In genomic region chr5:34885250-34885649, GRCm38 (mm10) we compare ENCODE assay signal across 16 mouse cellular contexts. TPM values are rescaled to one million over a fixed set of nuclear protein-coding genes. Genes with fewer than 3 reads are reported as not detected.
DNase-seq lines count a peak whose midpoint lies in the region; ATAC-seq and TF ChIP-seq lines count a peak whose summit lies in the region.
"Had no signal": no experiment of that assay in that cellular context is flagged by ENCODE, and none has a peak within 500 bp of the region (broad histone marks: within the 10 kb centered on the region; RNA-seq: fewer than 3 reads in every experiment).

No protein-coding gene starts in this region.

- no peak overlapping the region for H3K9ac ChIP-seq in heart, adult 2 months (ENCODE audit: low read depth, low read length)
- H3K9ac ChIP-seq in MEL (ENCODE audit: control insufficient read depth, low read depth, low read length, poor library complexity, severe bottlenecking): no peak overlapping the region
- no peak overlapping the region for H3K9ac ChIP-seq in lung, postnatal 0 days (replicated peaks; ENCODE audit: low read depth)
- H3K9ac ChIP-seq: embryonic facial prominence, embryonic 13.5 days; intestine, embryonic 15.5 days had no signal

- no peaks in the 10 kb centered on the region for H3K27me3 ChIP-seq in heart, adult 2 months (ENCODE audit: control insufficient read depth, insufficient read depth, low read length)
- H3K27me3 ChIP-seq in MEL (ENCODE audit: control insufficient read depth in 1 of 2, insufficient read depth in 2 of 2, low read length in 2 of 2): no peaks in the 10 kb centered on the region
- H3K27me3 ChIP-seq in lung, postnatal 0 days (replicated peaks; ENCODE audit: insufficient read depth, low read length): no peaks in the 10 kb centered on the region
- no peaks in the 10 kb centered on the region for H3K27me3 ChIP-seq in forebrain, embryonic 10.5 days (ENCODE audit: poor library complexity, severe bottlenecking)
- H3K27me3 ChIP-seq: embryonic facial prominence, embryonic 13.5 days; intestine, embryonic 15.5 days had no signal

- intact Hi-C loops in heart, adult 2 months (cut with DNase I): no loop called here
- intact Hi-C loops in heart, postnatal 25 days (cut with DNase I): no loop called here

- no peak for DNase-seq in heart, adult 2 months
- DNase-seq in heart, postnatal 25 days (ENCODE audit: low spot score): no peak
- DNase-seq in lung, adult 2 months: no peak
- no peak for DNase-seq in lung, postnatal 14 days
- no peak for DNase-seq in MEL (ENCODE audit: low read depth, low spot score)
- DNase-seq in lung, postnatal 0 days (ENCODE audit: low spot score): peak; percentile 27
- DNase-seq in forebrain, embryonic 10.5 days (ENCODE audit: extremely low spot score, low spot score): no peak
- DNase-seq in cerebellum, postnatal 4 days (ENCODE audit: low spot score in 2 of 2): no peak
- DNase-seq: adrenal gland, postnatal 25 days; cerebellum, adult 9-10 months; gastrocnemius, postnatal 10 days; kidney, postnatal 4 days had no signal

- no peaks in the 10 kb centered on the region for H3K4me1 ChIP-seq in heart, adult 2 months (ENCODE audit: control insufficient read depth, insufficient read depth, low read length)
- no peaks in the 10 kb centered on the region for H3K4me1 ChIP-seq in lung, adult 2 months (ENCODE audit: control insufficient read depth, insufficient read depth, low read length)
- H3K4me1 ChIP-seq in MEL (ENCODE audit: control insufficient read depth in 1 of 2, insufficient read depth in 2 of 2, low read length in 2 of 2): peaks cover 12 to 15% of the 10 kb centered on the region in 2 experiments
- H3K4me1 ChIP-seq in lung, postnatal 0 days (ENCODE audit: insufficient read depth, low read depth, low read length): no peaks in the 10 kb centered on the region
- no peaks in the 10 kb centered on the region for H3K4me1 ChIP-seq in forebrain, embryonic 10.5 days
- H3K4me1 ChIP-seq: embryonic facial prominence, embryonic 13.5 days; intestine, embryonic 15.5 days had no signal

- 89% methylated on average over 3 of the region's 3 CpGs for WGBS in heart, adult 2 months
- 66% methylated on average over 3 of the region's 3 CpGs for WGBS in lung, adult 2 months
- 82% methylated on average over 3 of the region's 3 CpGs for WGBS in lung, postnatal 0 days
- 88% methylated on average over 3 of the region's 3 CpGs for WGBS in forebrain, embryonic 10.5 days

- H3K4me3 ChIP-seq in heart, adult 2 months: no peak overlapping the region
- no peak overlapping the region for H3K4me3 ChIP-seq in lung, adult 2 months (replicated peaks; ENCODE audit: extremely low read depth, low read depth, low read length)
- H3K4me3 ChIP-seq in MEL (ENCODE audit: control insufficient read depth in 1 of 2, insufficient read depth in 1 of 2, low read depth in 2 of 2, low read length in 2 of 2): no peak overlapping the region
- no peak overlapping the region for H3K4me3 ChIP-seq in lung, postnatal 0 days (ENCODE audit: low read depth, low read length)
- no peak overlapping the region for H3K4me3 ChIP-seq in forebrain, embryonic 10.5 days
- H3K4me3 ChIP-seq: embryonic facial prominence, embryonic 13.5 days; intestine, embryonic 15.5 days had no signal

- no peaks in the 10 kb centered on the region for H3K79me2 ChIP-seq in heart, adult 2 months (replicated peaks; ENCODE audit: control insufficient read depth, insufficient read depth, low read length)
- no peaks in the 10 kb centered on the region for H3K79me2 ChIP-seq in MEL (ENCODE audit: control insufficient read depth, insufficient read depth, low read length, poor library complexity)

- H3K27ac ChIP-seq in heart, adult 2 months: no peak overlapping the region
- no peak overlapping the region for H3K27ac ChIP-seq in MEL (ENCODE audit: control insufficient read depth, low read depth, low read length)
- H3K27ac ChIP-seq in lung, postnatal 0 days (ENCODE audit: low read length): no peak overlapping the region
- H3K27ac ChIP-seq in forebrain, embryonic 10.5 days: no peak overlapping the region
- H3K27ac ChIP-seq: embryonic facial prominence, embryonic 13.5 days; intestine, embryonic 15.5 days; macrophage had no signal

- H3K36me3 ChIP-seq in heart, adult 2 months (ENCODE audit: control insufficient read depth, insufficient read depth, low read length): no peaks in the 10 kb centered on the region
- peaks cover 22 to 44% of the 10 kb centered on the region in 2 experiments for H3K36me3 ChIP-seq in MEL (ENCODE audit: control insufficient read depth in 1 of 2, insufficient read depth in 2 of 2, low read length in 2 of 2)
- H3K36me3 ChIP-seq in lung, postnatal 0 days (ENCODE audit: insufficient read depth, low read length): 0 out of 2 replicates have a peak, but pooled peaks cover 4% of the 10 kb centered on the region
- peaks cover 86% of the 10 kb centered on the region for H3K36me3 ChIP-seq in forebrain, embryonic 10.5 days (replicated peaks)

- no peak overlapping the region for H3K4me2 ChIP-seq in lung, postnatal 0 days (replicated peaks; ENCODE audit: low read depth, low read length)
- H3K4me2 ChIP-seq: embryonic facial prominence, embryonic 13.5 days; intestine, embryonic 15.5 days had no signal

- no peak for TF ChIP-seq EP300 in heart, adult 2 months (IDR thresholded peaks at IDR 0.05; ENCODE audit: insufficient read depth, low read depth, low read length)
- TF ChIP-seq EP300 in MEL (IDR thresholded peaks at IDR 0.05; ENCODE audit: low read depth in 1 of 2, low read length in 2 of 2): no peak
- no peak for TF ChIP-seq EP300 in lung, postnatal 0 days (IDR thresholded peaks at IDR 0.05)

- peak; percentile 42 for TF ChIP-seq CTCF in heart, adult 2 months (IDR thresholded peaks at IDR 0.05)
- TF ChIP-seq CTCF in lung, adult 2 months (IDR thresholded peaks at IDR 0.05; ENCODE audit: insufficient read depth, low read length): peak; percentile 61
- peak; percentile 38 to 60 (median 42) for TF ChIP-seq CTCF in MEL (IDR thresholded peaks at IDR 0.05 in 2 of 3, conservative IDR thresholded peaks at IDR 0.05 in 1 of 3; ENCODE audit: control insufficient read depth in 1 of 3, insufficient read depth in 1 of 3, low read depth in 2 of 3, low read length in 3 of 3, poor library complexity in 1 of 3, severe bottlenecking in 1 of 3)
- TF ChIP-seq CTCF in lung, postnatal 0 days (IDR thresholded peaks at IDR 0.05): peak; percentile 65

- TF ChIP-seq POLR2A in heart, adult 2 months (IDR thresholded peaks at IDR 0.05; ENCODE audit: insufficient read depth, low read depth, low read length): no peak
- TF ChIP-seq POLR2A in lung, adult 2 months (IDR thresholded peaks at IDR 0.05; ENCODE audit: borderline replicate concordance, extremely low read depth, low read depth, low read length): no peak
- no peak for TF ChIP-seq POLR2A in MEL (IDR thresholded peaks at IDR 0.05; ENCODE audit: control insufficient read depth in 1 of 2, insufficient read depth in 1 of 2, low read depth in 1 of 2, low read length in 2 of 2, poor library complexity in 1 of 2)

- ATAC-seq in lung, postnatal 0 days: peak; percentile 37; the same call in 1 of the 2 replicates
- ATAC-seq: forebrain, embryonic 14.5 days; intestine, embryonic 15.5 days had no signal

- no peak for TF ChIP-seq RAD21 in MEL (IDR thresholded peaks at IDR 0.05; ENCODE audit: low read depth, low read length)

- H3K9me3 ChIP-seq in MEL (replicated peaks; ENCODE audit: insufficient read depth, low read length): no peaks in the 10 kb centered on the region
- no peaks in the 10 kb centered on the region for H3K9me3 ChIP-seq in lung, postnatal 0 days (ENCODE audit: low read length)
- no peaks in the 10 kb centered on the region for H3K9me3 ChIP-seq in forebrain, embryonic 10.5 days
- H3K9me3 ChIP-seq: embryonic facial prominence, embryonic 13.5 days; intestine, embryonic 15.5 days had no signal

TF ChIP-seq in MEL, 35 proteins besides CTCF, POLR2A, EP300 and RAD21:
- no peak for TF ChIP-seq SIN3A (IDR thresholded peaks at IDR 0.05; ENCODE audit: low read length)
- no peak for TF ChIP-seq E2F4 (IDR thresholded peaks at IDR 0.05; ENCODE audit: borderline replicate concordance, low read depth, low read length)
- TF ChIP-seq ELF1 (IDR thresholded peaks at IDR 0.05; ENCODE audit: low read depth, low read length): no peak
- no peak for TF ChIP-seq GABPA (IDR thresholded peaks at IDR 0.05; ENCODE audit: low read depth, low read length)
- TF ChIP-seq TAL1 (IDR thresholded peaks at IDR 0.05; ENCODE audit: low read length): no peak
- TF ChIP-seq CHD1 (IDR thresholded peaks at IDR 0.05; ENCODE audit: low read depth, low read length): no peak
- no peak for TF ChIP-seq ZNF384 (IDR thresholded peaks at IDR 0.05; ENCODE audit: low read depth, low read length)
- TF ChIP-seq RCOR1 (IDR thresholded peaks at IDR 0.05; ENCODE audit: low read depth, low read length): no peak
- TF ChIP-seq ZC3H11A (IDR thresholded peaks at IDR 0.05; ENCODE audit: low read depth, low read length): no peak
- TF ChIP-seq HCFC1 (IDR thresholded peaks at IDR 0.05; ENCODE audit: low read depth, low read length): no peak
- no peak for TF ChIP-seq NRF1 (IDR thresholded peaks at IDR 0.05; ENCODE audit: insufficient read depth, low read depth, low read length, poor library complexity, severe bottlenecking)
- no peak for TF ChIP-seq TBP (IDR thresholded peaks at IDR 0.05; ENCODE audit: low read depth, low read length)
- no peak for TF ChIP-seq UBTF (IDR thresholded peaks at IDR 0.05; ENCODE audit: borderline replicate concordance, insufficient read depth, low read depth, low read length)
- no peak for TF ChIP-seq MXI1 (IDR thresholded peaks at IDR 0.05; ENCODE audit: low read depth, low read length)
- TF ChIP-seq BHLHE40 (IDR thresholded peaks at IDR 0.05; ENCODE audit: borderline replicate concordance, low read depth, low read length): no peak
- TF ChIP-seq MAZ (IDR thresholded peaks at IDR 0.05; ENCODE audit: low read depth, low read length): no peak
- TF ChIP-seq KAT2A (conservative IDR thresholded peaks at IDR 0.05; ENCODE audit: low read depth, low read length): no peak

RNA-seq across cellular contexts. Expression of gene Msantd1, which starts 22.6 kb away (rescaled TPM):
- under 1 TPM in 1 of 2 experiments, not detected in 1; 0.66 TPM for total RNA-seq in heart, adult 2 months (2021)
- 0.96 and 1.0 TPM in 2 replicates for polyA plus RNA-seq in heart, adult 2 months (2012; rRNA removed)
- under 1 TPM; 0.52 to 0.61 TPM for total RNA-seq in heart, postnatal 25 days (2021)
- 3.1 and 3.7 TPM in 2 replicates for polyA plus RNA-seq in lung, adult 2 months (2012; rRNA removed)
- total RNA-seq in MEL (2012; rRNA removed): 0.26 and 0.27 TPM in 2 replicates
- polyA plus RNA-seq in MEL (2012; ENCODE audit: insufficient read depth in 1 of 2, insufficient read length in 2 of 2, low read depth in 1 of 2, low replicate concordance in 2 of 2, missing spikeins in 1 of 2): under 1 TPM in 1 of 2 experiments, not detected in 1; 0.88 TPM
- 0.50 and 0.73 TPM in 2 replicates for polyA plus RNA-seq in lung, postnatal 0 days (2015; fragmentation: Nextera tagmentation; extraction: Ambion mirVana)
- polyA plus RNA-seq in forebrain, embryonic 10.5 days (2016; fragmentation: Nextera tagmentation; extraction: Ambion mirVana): 0.55 and 1.2 TPM in 2 replicates
